Mouse (Mus musculus): ENCODE data around the gene Ralb. TPM values are rescaled to one million over a fixed set of nuclear protein-coding genes. Genes with fewer than 3 reads are reported as not detected.
A peak's percentile ranks its signal among the peaks of the same experiment; 100 is the strongest.

Ralb gene
- polyA plus RNA-seq, 1 experiment from 2014 or later, result 41.6 TPM

DNA sequence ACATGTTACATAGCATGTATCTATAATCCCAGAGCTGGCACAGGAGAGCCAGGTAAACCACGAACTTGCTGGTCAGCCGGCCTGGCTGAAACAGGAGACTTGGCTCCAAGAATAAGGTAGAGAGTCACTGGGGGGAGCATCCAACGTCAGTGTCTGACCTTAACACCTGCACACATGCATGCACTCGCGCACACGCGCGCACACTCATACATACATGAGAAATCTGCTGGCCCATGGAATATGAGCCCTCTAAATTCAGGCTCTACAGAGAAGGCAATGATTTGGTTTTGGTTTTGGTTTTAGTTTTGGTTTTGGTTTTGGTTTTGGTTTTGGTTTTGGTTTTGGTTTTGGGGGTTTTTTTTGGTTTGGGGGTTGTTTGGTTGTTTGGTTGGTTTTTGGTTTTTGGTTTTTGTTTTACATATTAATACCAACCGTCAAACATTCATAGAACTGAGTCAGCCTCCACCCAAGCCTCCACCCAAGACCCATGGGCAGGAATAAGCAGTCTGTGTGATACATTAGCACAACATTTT is 66.4 kb downstream of the Ralb start:
- DNase-seq (ENCODE audit: low spot score), result no peak
- Histone ChIP-seq H3K4me1 (ENCODE audit: control insufficient read depth, insufficient read depth, low read length) (no peaks in the 10 kb centered on the region), H3K9me3 (replicated peaks; ENCODE audit: control insufficient read depth, low read length) (no peaks in the 10 kb centered on the region), H3K27ac (ENCODE audit: low read depth, low read length) (no peak overlapping the region), H3K4me3 (ENCODE audit: low read depth, low read length) (no peak overlapping the region), H3K27me3 (replicated peaks; ENCODE audit: control insufficient read depth, insufficient read depth, low read length) (no peaks in the 10 kb centered on the region), H3K36me3 (ENCODE audit: control insufficient read depth, insufficient read depth, low read length) (no peaks in the 10 kb centered on the region), H3K4me2 (ENCODE audit: low read length) (no peak overlapping the region), H3K9ac (ENCODE audit: low read length) (no peak overlapping the region)
- ATAC-seq, result no peak
- WGBS, result 97% methylated on average over 9 of the region's 9 CpGs

DNA sequence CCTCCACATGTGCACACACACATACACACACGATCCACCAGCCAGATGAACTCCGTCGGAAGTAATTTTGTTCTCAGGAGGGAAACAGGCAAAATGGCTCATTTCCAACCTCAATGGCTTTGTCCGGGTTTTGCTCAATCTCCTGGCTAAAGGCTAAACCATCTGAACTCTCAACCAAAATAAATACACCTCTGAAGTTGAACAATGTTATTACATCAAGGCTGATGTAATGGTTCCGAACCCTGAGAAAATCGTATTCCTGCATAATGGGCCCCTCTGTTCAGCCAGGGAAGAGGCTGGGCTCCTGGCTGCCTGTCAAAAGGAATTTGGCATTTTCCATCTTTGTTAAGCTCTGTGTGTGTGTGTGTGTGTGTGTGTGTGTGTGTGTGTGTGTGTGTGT is 67.2 kb downstream of the Ralb start:
- Histone ChIP-seq H3K9me3 (replicated peaks; ENCODE audit: control insufficient read depth, low read length) (no peaks in the 10 kb centered on the region), H3K27me3 (replicated peaks; ENCODE audit: control insufficient read depth, insufficient read depth, low read length) (no peaks in the 10 kb centered on the region), H3K36me3 (ENCODE audit: control insufficient read depth, insufficient read depth, low read length) (no peaks in the 10 kb centered on the region), H3K4me2 (ENCODE audit: low read length) (no peak overlapping the region), H3K4me3 (ENCODE audit: low read depth, low read length) (no peak overlapping the region), H3K27ac (ENCODE audit: low read depth, low read length) (no peak overlapping the region), H3K4me1 (ENCODE audit: control insufficient read depth, insufficient read depth, low read length) (no peaks in the 10 kb centered on the region), H3K9ac (ENCODE audit: low read length) (no peak overlapping the region)
- 0 out of 2 replicates have a peak, but pooled peaks have one; percentile 32 for ATAC-seq
- peak; percentile 58 for DNase-seq (ENCODE audit: low spot score)
- 24% methylated on average over 6 of the region's 6 CpGs for whole genome bisulfite sequencing

DNA sequence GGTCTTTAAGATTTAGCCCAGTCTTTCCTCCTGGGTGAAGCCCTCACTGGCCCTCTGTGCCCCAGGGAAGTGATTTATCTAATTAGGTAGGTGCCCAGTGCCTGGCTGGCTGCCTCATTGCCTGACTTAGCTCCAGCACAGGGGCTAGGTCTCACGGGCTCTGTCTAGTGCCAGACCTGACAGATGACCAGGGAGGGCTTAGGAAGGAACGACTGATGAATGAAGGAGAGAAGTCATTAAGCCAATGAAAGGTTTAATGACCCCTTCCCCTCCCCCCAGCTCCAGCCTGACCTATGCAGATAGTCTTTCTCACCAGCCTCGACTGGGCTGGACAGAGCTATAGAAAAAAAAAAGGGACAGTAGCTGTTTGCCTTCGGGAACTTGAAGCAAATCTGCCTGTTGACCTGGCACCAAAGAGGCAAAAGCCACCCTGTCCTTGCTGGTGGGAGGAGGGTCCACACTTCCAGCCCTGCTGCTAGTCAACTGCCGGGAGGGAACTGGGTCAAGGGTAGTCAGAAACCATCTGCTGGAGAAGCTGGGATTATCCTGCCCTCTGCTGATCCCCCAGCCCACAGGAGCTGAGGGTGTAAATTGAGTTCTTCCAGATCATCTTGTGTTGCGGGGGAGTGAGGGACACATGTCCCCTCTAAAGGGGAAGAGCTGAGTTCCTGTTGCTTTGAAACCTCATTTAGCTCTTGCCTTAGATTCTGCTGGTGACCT is 80.3 kb downstream of the Ralb start:
- Histone ChIP-seq H3K9me3 (replicated peaks; ENCODE audit: control insufficient read depth, low read length) (no peaks in the 10 kb centered on the region), H3K27me3 (replicated peaks; ENCODE audit: control insufficient read depth, insufficient read depth, low read length) (peaks cover 21% of the 10 kb centered on the region), H3K36me3 (ENCODE audit: control insufficient read depth, insufficient read depth, low read length) (no peaks in the 10 kb centered on the region), H3K27ac (ENCODE audit: low read depth, low read length) (no peak overlapping the region), H3K4me1 (ENCODE audit: control insufficient read depth, insufficient read depth, low read length) (peaks cover 7% of the 10 kb centered on the region), H3K4me2 (ENCODE audit: low read length) (no peak overlapping the region), H3K4me3 (ENCODE audit: low read depth, low read length) (no peak overlapping the region), H3K9ac (ENCODE audit: low read length) (no peak overlapping the region)
- DNase-seq (ENCODE audit: low spot score), result no peak
- no peak for ATAC-seq
- 39% methylated on average over 6 of the region's 6 CpGs for WGBS

DNA sequence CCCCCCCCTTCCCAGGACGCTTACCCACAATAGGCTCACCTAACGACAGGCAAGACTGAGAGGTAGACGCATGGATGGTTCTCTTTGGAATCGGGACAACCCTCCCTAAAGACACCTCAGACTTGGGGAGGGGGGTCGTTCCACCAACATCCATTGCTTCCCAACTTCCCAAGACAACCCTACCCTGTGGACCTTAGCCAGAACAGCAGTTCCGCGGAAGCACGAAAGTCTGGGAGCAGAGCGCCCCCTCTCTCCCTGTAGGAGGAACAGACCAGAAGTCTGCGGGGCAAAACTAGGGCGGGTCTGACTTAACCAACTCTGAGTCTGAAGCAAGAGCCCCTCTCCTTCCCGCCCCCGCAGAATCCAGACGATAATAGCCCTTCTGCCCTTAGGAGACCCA is 81.1 kb downstream of the Ralb start:
- peaks cover 21% of the 10 kb centered on the region for H3K27me3 ChIP-seq (replicated peaks; ENCODE audit: control insufficient read depth, insufficient read depth, low read length)
- DNase-seq (ENCODE audit: low spot score) (peak; percentile 80), ATAC-seq (no peak)
- H3K27ac ChIP-seq (ENCODE audit: low read depth, low read length), result no peak overlapping the region
- no peaks in the 10 kb centered on the region for H3K36me3 ChIP-seq (ENCODE audit: control insufficient read depth, insufficient read depth, low read length)
- H3K9me3 ChIP-seq (replicated peaks; ENCODE audit: control insufficient read depth, low read length), result no peaks in the 10 kb centered on the region
- H3K9ac ChIP-seq (ENCODE audit: low read length), result no peak overlapping the region
- peaks cover 8% of the 10 kb centered on the region for H3K4me1 ChIP-seq (ENCODE audit: control insufficient read depth, insufficient read depth, low read length)
- no peak overlapping the region for H3K4me3 ChIP-seq (ENCODE audit: low read depth, low read length)
- 7% methylated on average over 14 of the region's 14 CpGs for whole genome bisulfite sequencing
- H3K4me2 ChIP-seq (ENCODE audit: low read length), result 0 out of 2 replicates have a peak overlapping the region, but pooled peaks have one; percentile 95

DNA sequence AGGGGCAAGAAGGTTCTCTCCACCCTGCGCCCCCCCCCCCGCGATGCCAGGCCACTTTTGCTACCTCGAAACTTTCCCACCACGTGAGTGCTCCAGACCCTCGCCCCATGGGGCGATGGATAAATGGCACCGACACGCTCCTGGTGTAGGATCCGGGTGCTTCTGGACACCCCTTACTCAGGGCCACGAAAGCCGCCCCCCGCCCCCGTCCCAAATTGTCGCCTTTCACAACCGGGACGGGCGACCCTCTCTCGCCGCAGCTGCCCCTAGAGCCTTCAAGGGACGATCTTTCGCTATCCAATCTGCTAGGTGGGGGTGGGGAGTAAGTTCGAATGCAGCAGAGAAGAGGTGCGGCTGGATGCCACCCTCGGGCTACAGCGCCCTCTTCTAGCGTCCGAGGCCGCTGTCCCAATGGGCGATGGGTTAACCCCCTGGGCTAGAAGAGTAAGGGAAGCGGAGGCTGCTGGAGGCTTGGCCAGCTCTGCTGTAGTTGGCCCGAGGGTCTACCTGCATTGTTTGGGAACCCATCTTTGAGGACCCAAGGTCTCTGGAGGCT is 82.1 kb downstream of the Ralb start:
- Histone ChIP-seq H3K9me3 (replicated peaks; ENCODE audit: control insufficient read depth, low read length) (no peaks in the 10 kb centered on the region), H3K36me3 (ENCODE audit: control insufficient read depth, insufficient read depth, low read length) (peaks cover 4% of the 10 kb centered on the region; the same call in 1 of the 2 replicates), H3K27ac (ENCODE audit: low read depth, low read length) (peak overlapping the region; percentile 41; the same call in 1 of the 2 replicates), H3K4me2 (ENCODE audit: low read length) (peak overlapping the region; percentile 95), H3K4me1 (ENCODE audit: control insufficient read depth, insufficient read depth, low read length) (peaks cover 11% of the 10 kb centered on the region), H3K27me3 (replicated peaks; ENCODE audit: control insufficient read depth, insufficient read depth, low read length) (peaks cover 28% of the 10 kb centered on the region), H3K4me3 (ENCODE audit: low read depth, low read length) (peak overlapping the region; percentile 73), H3K9ac (ENCODE audit: low read length) (peak overlapping the region; percentile 87)
- ATAC-seq, result 0 out of 2 replicates have a peak, but pooled peaks have one; percentile 6
- DNase-seq (ENCODE audit: low spot score), result peak; percentile 52
- WGBS, result under 1% methylated on average over 32 of the region's 32 CpGs

DNA sequence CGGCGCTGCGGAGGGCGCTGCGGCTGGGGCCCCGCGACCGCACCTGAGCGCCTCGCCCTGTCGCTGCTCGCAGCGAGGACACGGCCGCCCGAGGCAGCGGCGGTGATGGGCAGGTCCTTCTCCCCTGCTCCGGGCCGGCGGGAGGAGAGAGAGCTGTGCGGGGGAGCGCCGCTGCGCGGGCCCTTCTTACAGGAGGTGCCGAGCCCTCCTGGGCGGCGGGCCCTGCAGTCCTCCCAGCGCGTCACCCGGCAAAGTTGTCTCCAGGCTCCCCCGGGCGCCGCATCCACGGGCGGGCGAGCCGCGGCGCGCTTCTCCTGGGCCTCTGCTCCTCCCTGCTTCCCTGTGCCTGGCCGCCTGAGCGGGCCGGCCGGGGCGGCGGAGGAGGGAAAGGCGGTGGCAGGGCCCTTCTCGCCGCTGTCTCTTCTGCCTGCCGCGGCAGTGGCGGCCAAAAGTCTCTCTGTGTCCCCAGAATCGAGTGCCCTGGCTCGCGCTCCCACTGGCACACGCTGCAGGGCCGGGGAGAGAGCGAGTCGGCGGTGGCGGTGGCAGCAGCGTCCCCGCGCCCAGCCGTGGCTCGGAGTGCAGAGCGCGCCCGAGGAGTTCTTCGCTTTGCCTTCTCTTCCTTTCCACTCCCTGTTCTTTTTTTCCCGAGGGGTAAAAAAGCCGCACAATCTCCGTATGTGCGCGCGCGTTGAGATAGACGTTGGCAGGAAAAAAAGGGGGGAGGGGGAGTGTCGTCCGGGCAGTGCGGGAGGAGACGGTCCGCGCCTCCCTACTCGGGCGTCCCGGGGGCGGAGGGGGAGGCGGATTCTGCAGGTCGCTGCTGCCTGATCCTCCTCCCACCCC is 82.8 kb downstream of the Ralb start, which contains the start of gene Inhbb:
Gene Inhbb (minus strand): TSS at position 673 of the 846 bp plus-strand sequence.
- Histone ChIP-seq H3K27ac (ENCODE audit: low read depth, low read length) (peak within 1 kb of the TSS; percentile 82), H3K36me3 (ENCODE audit: control insufficient read depth, insufficient read depth, low read length) (peaks cover 11% of the 10 kb centered on the region; the same call in 1 of the 2 replicates), H3K4me1 (ENCODE audit: control insufficient read depth, insufficient read depth, low read length) (peaks cover 12% of the 10 kb centered on the region), H3K27me3 (replicated peaks; ENCODE audit: control insufficient read depth, insufficient read depth, low read length) (peaks cover 29% of the 10 kb centered on the region), H3K9me3 (replicated peaks; ENCODE audit: control insufficient read depth, low read length) (no peaks in the 10 kb centered on the region), H3K4me2 (ENCODE audit: low read length) (peak within 1 kb of the TSS; percentile 95), H3K9ac (ENCODE audit: low read length) (peak within 1 kb of the TSS; percentile 87), H3K4me3 (ENCODE audit: low read depth, low read length) (peak within 1 kb of the TSS; percentile 73)
- DNase-seq (ENCODE audit: low spot score), result peak; percentile 76
- under 1% methylated on average over 60 of the region's 92 CpGs for WGBS
- ATAC-seq, result peak; percentile 28

DNA sequence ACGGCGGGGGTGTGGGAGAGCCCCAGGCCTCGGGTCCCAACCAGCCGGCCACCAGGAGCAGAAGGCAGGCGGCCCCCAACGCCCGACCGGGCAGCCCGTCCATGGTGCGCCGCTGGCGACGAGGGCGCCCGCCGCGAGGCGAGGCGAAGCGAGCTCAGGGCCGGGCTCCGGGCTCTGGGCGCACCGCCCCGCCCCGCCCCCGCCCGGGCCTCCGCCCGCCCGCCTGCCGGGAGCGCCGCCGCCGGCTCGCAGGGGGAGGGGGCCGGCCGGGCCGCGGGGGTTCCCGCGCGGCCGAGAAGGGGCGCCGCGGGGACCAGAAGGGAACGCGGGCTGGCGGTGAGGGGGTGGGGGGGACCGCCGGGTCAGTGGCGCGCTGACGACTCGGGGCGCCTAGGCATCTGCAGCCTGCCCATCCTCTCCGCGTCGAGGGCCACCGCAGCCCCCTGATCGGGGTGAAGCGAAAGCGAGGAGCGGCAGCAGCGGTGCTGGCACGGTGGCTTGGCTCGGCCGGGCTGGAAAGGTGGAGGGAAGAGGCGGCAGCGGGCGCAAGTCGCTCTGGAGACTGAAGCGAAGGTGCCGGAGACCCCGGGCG is 83.5 kb downstream of the Ralb start:
- ATAC-seq (peak; percentile 56), DNase-seq (ENCODE audit: low spot score) (peak; percentile 59)
- Histone ChIP-seq H3K4me2 (ENCODE audit: low read length) (peak overlapping the region; percentile 95), H3K9me3 (replicated peaks; ENCODE audit: control insufficient read depth, low read length) (no peaks in the 10 kb centered on the region), H3K9ac (ENCODE audit: low read length) (peak overlapping the region; percentile 87), H3K4me3 (ENCODE audit: low read depth, low read length) (peak overlapping the region; percentile 73), H3K27me3 (replicated peaks; ENCODE audit: control insufficient read depth, insufficient read depth, low read length) (peaks cover 29% of the 10 kb centered on the region), H3K27ac (ENCODE audit: low read depth, low read length) (peak overlapping the region; percentile 82), H3K36me3 (ENCODE audit: control insufficient read depth, insufficient read depth, low read length) (peaks cover 18% of the 10 kb centered on the region), H3K4me1 (ENCODE audit: control insufficient read depth, insufficient read depth, low read length) (peaks cover 16% of the 10 kb centered on the region)
- WGBS, result under 1% methylated on average over 31 of the region's 78 CpGs
